Mouse (Mus musculus) embryonic facial prominence, embryonic 14.5 days (tissue): ENCODE data around the gene Prpsap1. TPM values are rescaled to one million over a fixed set of nuclear protein-coding genes. Genes with fewer than 3 reads are reported as not detected.
"Not testable (repeated sequence)": the region's sequence is repeated elsewhere in the genome, so short reads cannot be mapped to it uniquely, and the experiment has no call there.

ENCODE experiments used
- ATAC-seq: fragments of 200-750 bp; cut with Nextera tagmentation; 2 replicates; pipeline ENCODE4 v1.8.0; 2017; ENCODE audit warnings: low read depth, moderate number of reproducible peaks, moderate TSS enrichment
- DNase-seq: peaks from one replicate; pipeline ENCODE4 v3.0.0-alpha.2; 2015; ENCODE audit warnings: low spot score
- H3K27ac ChIP-seq: fragments of 300-500 bp; sonication (generic); replicated peaks from 2 replicates; pipeline ENCODE4 v1.5.1; 2014; ENCODE audit warnings: low read depth, mild to moderate bottlenecking, low read length, moderate library complexity
- H3K27me3 ChIP-seq: fragments of 300-500 bp; sonication (generic); replicated peaks from 2 replicates; pipeline ENCODE4 v1.6.1; 2014; ENCODE audit warnings: low read length; ENCODE audit not compliant: control insufficient read depth, insufficient read depth
- H3K36me3 ChIP-seq: fragments of 300-500 bp; sonication (generic); 2 replicates; pipeline ENCODE4 v1.6.1; 2014; ENCODE audit warnings: low read length, mixed read lengths; ENCODE audit not compliant: control insufficient read depth, insufficient read depth
- H3K4me1 ChIP-seq: fragments of 300-500 bp; sonication (generic); 2 replicates; pipeline ENCODE4 v1.6.1; 2014; ENCODE audit warnings: antibody characterized with exemption, low read length; ENCODE audit not compliant: control insufficient read depth, insufficient read depth
- H3K4me2 ChIP-seq: fragments of 300-500 bp; sonication (generic); 2 replicates; pipeline ENCODE4 v1.6.1; 2014; ENCODE audit warnings: low read depth, mild to moderate bottlenecking, low read length, moderate library complexity, mixed read lengths
- H3K4me3 ChIP-seq: fragments of 300-500 bp; sonication (generic); 2 replicates; pipeline ENCODE4 v1.5.1; 2014; ENCODE audit warnings: low read depth, mild to moderate bottlenecking, low read length
- H3K9ac ChIP-seq: fragments of 300-500 bp; sonication (generic); 2 replicates; pipeline ENCODE4 v1.6.1; 2014; ENCODE audit warnings: low read depth, mild to moderate bottlenecking, low read length, moderate library complexity, mixed read lengths
- H3K9me3 ChIP-seq: fragments of 300-500 bp; sonication (generic); 2 replicates; pipeline ENCODE4 v1.6.1; 2016; ENCODE audit warnings: low read length; ENCODE audit not compliant: control insufficient read depth
- WGBS: fragments of 180-500 bp; shearing (Covaris S2); extraction: QIAGEN DNeasy Blood & Tissue Kit; methylation state at CpG from one replicate; pipeline ENCODE4 v1.1.7; 2014; 5-methylcytosine and 5-hydroxymethylcytosine counted together
- polyA plus RNA-seq: library from polyadenylated mRNA; unstranded; fragments of >200 nt; fragmentation: Nextera tagmentation; extraction: Ambion mirVana; gene quantifications from 2 replicates; pipeline ENCODE4 v1.2.1, GENCODE M21; 2014

The Prpsap1 gene
- polyA plus RNA-seq, 1 experiment from 2014 or later = 122 TPM

DNA sequence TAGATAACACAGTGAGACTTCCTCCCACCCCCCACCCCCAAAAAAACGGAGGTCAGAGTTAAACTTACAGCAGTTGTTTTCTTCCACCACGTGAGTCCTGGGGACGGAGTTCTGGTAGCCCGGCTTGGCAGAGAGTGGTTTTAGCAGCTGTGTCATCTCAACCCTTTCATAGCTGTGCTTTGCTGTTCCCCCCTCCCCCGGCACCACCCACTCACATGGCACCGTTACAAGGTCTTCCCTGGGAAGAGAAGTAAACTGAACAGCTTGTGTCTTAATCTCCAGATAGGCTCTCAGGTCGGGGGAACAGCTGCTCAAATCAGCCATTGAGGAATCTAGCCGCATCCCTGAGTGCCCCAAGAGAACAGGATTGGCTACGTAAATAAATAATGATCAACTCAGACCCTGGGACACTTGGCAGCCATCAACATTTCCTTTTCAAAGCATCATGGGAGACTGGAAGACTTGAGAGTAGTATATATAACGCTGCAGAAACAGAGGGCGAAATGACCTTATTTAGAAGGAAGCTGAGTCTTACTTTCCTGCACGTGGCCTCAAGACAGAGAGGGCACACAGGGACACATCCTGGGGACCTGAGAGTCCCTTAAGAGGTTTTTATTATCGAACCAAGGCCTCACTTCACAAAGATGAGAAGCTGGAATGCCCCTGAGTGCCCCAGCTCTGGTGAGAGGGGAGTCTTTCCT lies 622 bp upstream of the Prpsap1 start:
- DNase-seq (peak; percentile 79), ATAC-seq (peak; percentile 10; the same call in 1 of the 2 replicates)
- peak overlapping the region; percentile 68 for H3K27ac ChIP-seq
- 44% methylated on average over 13 of the region's 13 CpGs for WGBS
- peaks cover 10% of the 10 kb centered on the region; the same call in 1 of the 2 replicates for H3K4me1 ChIP-seq
- H3K27me3 ChIP-seq = no peaks in the 10 kb centered on the region
- peak overlapping the region; percentile 14; the same call in 1 of the 2 replicates for H3K9ac ChIP-seq
- H3K4me2 ChIP-seq = no peak overlapping the region
- H3K9me3 ChIP-seq = peaks cover 3% of the 10 kb centered on the region; the same call in 1 of the 2 replicates
- H3K4me3 ChIP-seq = no peak overlapping the region
- no peaks in the 10 kb centered on the region for H3K36me3 ChIP-seq

DNA sequence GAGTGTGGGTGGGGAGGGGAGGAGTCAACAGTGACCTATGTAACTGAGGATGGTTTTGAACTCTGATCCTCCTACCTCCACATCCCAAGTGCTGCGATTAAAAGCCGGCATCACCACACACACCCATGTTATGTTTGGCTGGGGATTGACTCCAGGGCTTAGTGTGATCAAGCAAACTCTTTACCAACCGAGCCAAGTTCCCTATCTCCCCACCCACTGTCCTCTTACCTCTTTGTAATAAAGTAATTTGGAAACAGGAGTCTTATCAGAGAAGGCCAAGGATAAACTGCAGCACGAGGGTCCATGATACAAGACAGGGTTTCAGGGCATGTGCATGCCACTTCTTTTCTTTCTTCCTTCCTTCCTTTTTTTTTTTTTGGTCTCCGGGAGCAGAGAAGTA lies 811 bp downstream of the Prpsap1 start:
- Histone ChIP-seq H3K9ac (no peak overlapping the region), H3K27me3 (no peaks in the 10 kb centered on the region), H3K4me2 (no peak overlapping the region), H3K4me3 (no peak overlapping the region), H3K4me1 (peaks cover 15% of the 10 kb centered on the region), H3K27ac (no peak overlapping the region), H3K9me3 (peaks cover 3% of the 10 kb centered on the region; the same call in 1 of the 2 replicates), H3K36me3 (0 out of 2 replicates have a peak, but pooled peaks cover under 1% of the 10 kb centered on the region)
- DNase-seq = no peak
- WGBS = 78% methylated on average over 5 of the region's 5 CpGs
- no peak for ATAC-seq

DNA sequence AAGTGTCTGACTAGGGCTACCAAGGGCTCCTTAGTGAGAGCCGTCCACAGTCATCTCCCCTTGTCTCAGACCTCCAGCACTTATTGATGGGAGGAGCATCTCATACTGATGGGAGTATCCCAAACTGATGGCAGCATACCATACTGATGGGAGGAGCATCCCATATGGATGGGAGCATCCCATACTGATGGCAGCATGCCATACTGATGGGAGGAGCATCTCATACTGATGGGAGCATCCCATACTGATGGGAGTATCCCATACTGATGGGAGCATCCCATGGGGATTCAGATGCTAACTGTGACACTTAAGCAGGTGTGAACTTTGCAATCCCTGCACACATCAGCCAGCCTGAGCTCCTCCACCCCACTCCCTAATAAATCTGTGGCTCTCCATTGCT lies 1.5 kb downstream of the Prpsap1 start:
- peaks cover 15% of the 10 kb centered on the region for H3K4me1 ChIP-seq
- H3K36me3 ChIP-seq, H3K27me3 ChIP-seq, H3K27ac ChIP-seq, ATAC-seq, H3K9me3 ChIP-seq, H3K4me2 ChIP-seq, DNase-seq, H3K9ac ChIP-seq, H3K4me3 ChIP-seq: not testable (repeated sequence)
- 100% methylated on average over 1 of the region's 1 CpGs for WGBS

DNA sequence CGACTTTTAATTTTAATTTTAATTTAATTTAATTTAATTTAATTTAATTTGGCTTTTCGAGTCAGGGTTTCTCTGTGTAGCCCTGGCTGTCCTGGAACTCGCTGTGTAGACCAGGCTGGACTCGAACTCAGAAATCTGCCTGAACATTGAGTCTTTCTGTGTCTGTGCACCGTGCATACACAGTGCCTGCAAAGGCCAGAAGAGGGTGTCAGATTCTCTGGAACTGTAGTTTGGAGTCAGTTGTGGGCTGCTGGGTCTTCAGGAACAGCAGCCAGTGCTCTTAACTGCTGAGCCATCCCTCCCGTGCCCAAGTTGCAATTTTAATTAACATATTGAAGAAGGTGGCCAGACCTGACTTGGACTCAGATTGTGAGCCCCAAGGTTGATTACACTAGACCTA lies 2.7 kb downstream of the Prpsap1 start:
- Histone ChIP-seq H3K9ac (no peak overlapping the region), H3K4me3 (no peak overlapping the region), H3K36me3 (peaks cover 19% of the 10 kb centered on the region; the same call in 1 of the 2 replicates), H3K9me3 (no peaks in the 10 kb centered on the region), H3K27me3 (no peaks in the 10 kb centered on the region), H3K27ac (peak overlapping the region; percentile 88; the same call in 1 of the 2 replicates), H3K4me2 (peak overlapping the region; percentile 74), H3K4me1 (peaks cover 15% of the 10 kb centered on the region)
- no peak for ATAC-seq
- 58% methylated on average over 6 of the region's 6 CpGs for WGBS
- no peak for DNase-seq

DNA sequence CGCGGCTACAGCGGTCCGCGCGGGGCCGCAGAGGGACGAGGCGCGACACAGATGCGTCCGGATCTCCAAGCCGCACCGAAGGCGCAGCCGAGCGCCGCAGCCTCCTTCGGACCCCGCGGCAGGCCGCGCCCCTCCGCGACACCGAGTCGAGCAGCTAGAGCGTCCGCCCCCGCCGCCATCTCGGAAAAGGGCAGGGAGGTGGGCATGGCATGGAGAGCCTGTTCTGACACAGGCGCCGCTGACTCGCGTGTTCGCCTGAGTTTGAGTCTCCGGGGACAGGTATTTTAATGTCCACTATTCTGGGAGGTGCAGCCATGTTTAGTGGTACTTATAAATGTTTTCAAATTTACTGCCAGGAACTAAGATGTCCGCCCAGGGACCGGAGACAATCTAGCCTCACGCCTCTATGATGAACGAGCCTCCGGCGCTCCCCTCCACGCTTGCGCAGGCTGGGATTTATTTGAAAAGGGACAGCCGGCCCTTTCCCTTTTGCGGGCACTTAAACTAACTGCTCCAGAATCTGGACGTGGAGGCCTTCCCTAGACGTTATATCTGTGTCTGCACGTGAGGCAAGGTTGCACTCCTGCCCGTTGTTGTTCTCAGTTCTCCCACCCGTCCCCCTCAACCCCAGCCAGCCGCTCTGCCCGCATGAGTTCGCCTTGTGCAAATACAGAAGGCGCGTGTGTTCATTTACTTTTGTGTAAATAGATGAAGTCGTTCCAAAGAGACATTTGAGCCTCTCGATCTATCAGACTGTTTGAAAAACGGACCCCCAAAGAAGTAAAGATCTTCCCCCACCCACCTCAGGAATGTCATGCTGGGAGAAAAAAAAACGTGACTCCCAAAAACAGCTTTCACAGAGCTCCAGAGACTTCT lies 3.5 kb downstream of the Prpsap1 start:
- ATAC-seq = peak; percentile 94
- WGBS = under 1% methylated on average over 47 of the region's 62 CpGs
- peak overlapping the region; percentile 74 for H3K4me2 ChIP-seq
- H3K9ac ChIP-seq = peak overlapping the region; percentile 96
- no peaks in the 10 kb centered on the region for H3K27me3 ChIP-seq
- peak overlapping the region; percentile 100 for H3K4me3 ChIP-seq
- peak; percentile 94 for DNase-seq
- H3K27ac ChIP-seq = peak overlapping the region; percentile 88
- no peaks in the 10 kb centered on the region for H3K9me3 ChIP-seq
- H3K4me1 ChIP-seq = peaks cover 15% of the 10 kb centered on the region
- H3K36me3 ChIP-seq = peaks cover 28% of the 10 kb centered on the region

DNA sequence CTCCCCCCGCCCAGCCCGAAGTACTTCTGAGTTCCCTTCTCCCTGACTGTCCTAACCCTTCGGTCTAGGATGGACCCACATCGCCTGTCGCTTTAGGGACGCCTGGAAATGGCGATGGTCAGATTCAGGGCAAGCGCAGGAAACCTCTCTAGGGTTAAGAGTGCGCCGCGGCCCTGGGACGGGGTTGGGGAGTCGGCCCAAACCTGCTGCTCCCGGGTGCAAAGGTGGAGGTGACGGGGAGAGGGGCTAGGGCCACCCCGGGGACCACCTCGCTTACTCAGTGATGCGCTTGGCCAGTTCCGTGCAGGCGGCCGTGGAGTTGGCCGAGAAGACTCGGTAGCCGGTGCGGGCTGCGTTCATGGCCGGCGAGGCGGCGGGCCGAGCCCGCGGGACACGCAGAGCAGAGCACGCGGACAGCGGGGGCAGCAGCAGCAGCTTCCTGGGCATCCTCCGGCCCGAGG lies 4.2 kb downstream of the Prpsap1 start:
- no peak for DNase-seq
- peaks cover 35% of the 10 kb centered on the region for H3K36me3 ChIP-seq
- H3K27ac ChIP-seq = peak overlapping the region; percentile 88

DNA sequence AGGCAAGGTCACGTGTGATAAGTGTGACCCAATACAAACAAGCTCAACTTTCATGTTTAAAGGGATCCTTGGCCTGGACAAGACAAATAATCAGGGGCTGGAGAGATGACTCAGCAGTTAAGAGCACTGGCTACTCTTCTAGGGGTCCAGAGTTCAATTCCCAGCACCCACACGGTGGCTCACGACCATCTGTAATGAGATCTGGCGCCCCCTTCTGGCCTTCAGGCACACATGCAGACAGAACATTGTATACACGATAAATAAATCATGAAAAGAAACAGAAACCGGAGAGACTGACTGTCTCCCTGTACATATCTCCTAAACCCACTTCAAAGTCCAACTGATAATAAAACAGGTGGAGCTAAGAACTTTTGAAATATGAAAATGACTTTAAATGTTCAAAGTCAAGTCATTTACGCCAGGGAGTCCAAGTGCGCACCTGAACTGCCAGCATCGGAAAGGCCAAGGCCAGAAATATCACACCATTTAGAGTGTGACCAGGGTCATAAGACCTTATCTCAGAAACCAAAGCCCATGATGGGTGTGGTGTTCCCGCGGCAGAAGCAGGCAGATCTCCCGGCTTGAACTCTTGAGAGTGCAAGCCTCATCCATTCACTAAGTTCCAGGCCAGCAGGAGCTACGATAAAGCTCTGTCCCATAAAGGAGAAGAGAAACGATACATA lies 5.2 kb downstream of the Prpsap1 start:
- Histone ChIP-seq H3K4me3 (peak overlapping the region; percentile 100), H3K27me3 (no peaks in the 10 kb centered on the region), H3K4me2 (peak overlapping the region; percentile 74), H3K4me1 (peaks cover 8% of the 10 kb centered on the region), H3K9ac (peak overlapping the region; percentile 96), H3K36me3 (peaks cover 44% of the 10 kb centered on the region), H3K27ac (no peak overlapping the region), H3K9me3 (no peaks in the 10 kb centered on the region)
- ATAC-seq = no peak
- 73% methylated on average over 14 of the region's 14 CpGs for WGBS
- DNase-seq = no peak

More for the DNA sequence above, 4.2 kb downstream of the Prpsap1 start:
- ATAC-seq = peak; percentile 28; the same call in 1 of the 2 replicates
- peak overlapping the region; percentile 74 for H3K4me2 ChIP-seq
- H3K27me3 ChIP-seq = no peaks in the 10 kb centered on the region
- no peaks in the 10 kb centered on the region for H3K9me3 ChIP-seq
- H3K4me1 ChIP-seq = peaks cover 13% of the 10 kb centered on the region
- H3K9ac ChIP-seq = peak overlapping the region; percentile 96
- peak overlapping the region; percentile 100 for H3K4me3 ChIP-seq
- 0% methylated on average over 29 of the region's 39 CpGs for WGBS

DNA sequence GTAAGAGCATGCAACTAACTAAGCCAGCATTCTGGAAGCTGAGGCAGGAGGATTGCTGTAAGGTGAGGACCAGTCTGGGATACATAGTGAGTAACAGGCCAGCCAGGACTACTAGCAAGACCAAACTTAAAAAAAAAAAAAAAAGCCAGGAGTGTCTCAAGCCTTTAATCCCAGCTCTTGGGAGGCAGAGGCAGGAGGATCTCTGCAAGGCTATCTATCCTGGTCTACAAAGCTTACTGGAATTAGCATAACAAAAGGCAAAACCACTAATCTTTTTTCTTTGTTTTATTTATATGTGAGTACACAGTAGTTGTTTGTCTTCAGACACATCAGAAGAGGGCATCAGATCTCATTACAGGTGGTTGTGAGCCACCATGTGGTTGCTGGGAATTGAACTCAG lies 5.8 kb downstream of the Prpsap1 start:
- Histone ChIP-seq H3K27ac (no peak overlapping the region), H3K4me1 (peaks cover 8% of the 10 kb centered on the region), H3K27me3 (no peaks in the 10 kb centered on the region), H3K4me2 (no peak overlapping the region), H3K36me3 (peaks cover 50% of the 10 kb centered on the region), H3K9me3 (no peaks in the 10 kb centered on the region), H3K4me3 (no peak overlapping the region), H3K9ac (no peak overlapping the region)
- no peak for DNase-seq
- no peak for ATAC-seq
